Mouse (Mus musculus): Measurements from ENCODE around the gene Cntnap1.

Cntnap1 gene

GRCm38 (mm10) chr11:101186526-101187247 is 16.4 kb downstream of the Cntnap1 start:
- DNase-seq: no peak

GRCm38 (mm10) chr11:101187541-101187940 is 17.2 kb downstream of the Cntnap1 start:
- DNase-seq: no peak

GRCm38 (mm10) chr11:101188166-101188805 is 18.0 kb downstream of the Cntnap1 start:
- no peak for DNase-seq

GRCm38 (mm10) chr11:101189495-101190180 is 19.3 kb downstream of the Cntnap1 start:
- DNase-seq: no peak

GRCm38 (mm10) chr11:101190181-101190912 is 20.0 kb downstream of the Cntnap1 start:
- DNase-seq: no peak

GRCm38 (mm10) chr11:101190913-101191907 is 20.9 kb downstream of the Cntnap1 start:
- DNase-seq: no peak

- no peak for DNase-seq
Observed at GRCm38 (mm10) chr11:101191919-101192470, 21.7 kb downstream of the Cntnap1 start.

- DNase-seq: no peak
Observed at GRCm38 (mm10) chr11:101192646-101193045, 22.3 kb downstream of the Cntnap1 start.

GRCm38 (mm10) chr11:101193076-101193475 is 22.8 kb downstream of the Cntnap1 start:
- no peak for DNase-seq

- no peak for DNase-seq
Observed at GRCm38 (mm10) chr11:101194137-101194536, 23.8 kb downstream of the Cntnap1 start.

- peak; percentile 35 for DNase-seq
Observed at GRCm38 (mm10) chr11:101194643-101195042, 24.3 kb downstream of the Cntnap1 start.

- peak; percentile 22 for DNase-seq
Observed at GRCm38 (mm10) chr11:101195101-101195500, 24.8 kb downstream of the Cntnap1 start.

GRCm38 (mm10) chr11:101195571-101195970 is 25.2 kb downstream of the Cntnap1 start:
- DNase-seq: no peak

GRCm38 (mm10) chr11:101196175-101196574 is 25.9 kb downstream of the Cntnap1 start:
- DNase-seq: peak; percentile 27

- DNase-seq: no peak
Observed at GRCm38 (mm10) chr11:101199555-101199954, 29.2 kb downstream of the Cntnap1 start.

GRCm38 (mm10) chr11:101200986-101201385 is 30.7 kb downstream of the Cntnap1 start:
- peak; percentile 71 for DNase-seq

- no peak for DNase-seq
Observed at GRCm38 (mm10) chr11:101211970-101212369, 41.6 kb downstream of the Cntnap1 start.

GRCm38 (mm10) chr11:101216936-101217335 is 46.6 kb downstream of the Cntnap1 start:
- DNase-seq: no peak

- DNase-seq: peak; percentile 54
Observed at GRCm38 (mm10) chr11:101218436-101219055, 48.2 kb downstream of the Cntnap1 start.

- DNase-seq: no peak
Observed at GRCm38 (mm10) chr11:101220853-101221252, 50.5 kb downstream of the Cntnap1 start.

All from thymus, postnatal 25 days (tissue).